Mouse (Mus musculus) naive thymus-derived CD4-positive, alpha-beta T cell, adult 2 months (primary cell): ENCODE results near the gene Antxrl.

Experiments used
- DNase-seq: peaks from one replicate; pipeline ENCODE4 v3.0.0-alpha.2; 2011; ENCODE audit warnings: low read depth

The Antxrl gene

GRCm38 (mm10) chr14:34052516-34052915 lies at the start of gene Antxrl:
TSS of gene Antxrl (plus strand) at chr14:34052707.
- DNase-seq: no peak

- no peak for DNase-seq
Measured at GRCm38 (mm10) chr14:34015063-34015462, 37.4 kb upstream of the Antxrl start, which contains the start of gene Gm30083. TSS of gene Gm30083 (minus strand) at chr14:34015182.

GRCm38 (mm10) chr14:34016381-34016780 lies 36.1 kb upstream of the Antxrl start, which contains the start of gene Gm5460:
TSS of gene Gm5460 (plus strand) at chr14:34016758.
- DNase-seq: no peak

GRCm38 (mm10) chr14:34016938-34017337 lies 35.6 kb upstream of the Antxrl start:
- DNase-seq: no peak

GRCm38 (mm10) chr14:34026710-34027109 lies 25.8 kb upstream of the Antxrl start:
- DNase-seq: no peak

- DNase-seq: no peak
Measured at GRCm38 (mm10) chr14:34033841-34034610, 18.5 kb upstream of the Antxrl start.

GRCm38 (mm10) chr14:34041241-34041640 lies 11.3 kb upstream of the Antxrl start:
- no peak for DNase-seq

GRCm38 (mm10) chr14:34043341-34043740 lies 9.2 kb upstream of the Antxrl start:
- DNase-seq: no peak

- no peak for DNase-seq
Measured at GRCm38 (mm10) chr14:34050101-34050779, 2.3 kb upstream of the Antxrl start.

GRCm38 (mm10) chr14:34071665-34072064 lies 19.2 kb downstream of the Antxrl start:
- no peak for DNase-seq

GRCm38 (mm10) chr14:34075346-34075745 lies 22.8 kb downstream of the Antxrl start:
- DNase-seq: no peak

GRCm38 (mm10) chr14:34077222-34077621 lies 24.7 kb downstream of the Antxrl start:
- no peak for DNase-seq

GRCm38 (mm10) chr14:34078293-34078692 lies 25.8 kb downstream of the Antxrl start:
- no peak for DNase-seq

- DNase-seq: peak; percentile 14
Measured at GRCm38 (mm10) chr14:34080321-34080997, 28.0 kb downstream of the Antxrl start.

- DNase-seq: no peak
Measured at GRCm38 (mm10) chr14:34085731-34086130, 33.2 kb downstream of the Antxrl start, which contains the start of gene Anxa8. TSS of gene Anxa8 (plus strand) at chr14:34085981.

- no peak for DNase-seq
Measured at GRCm38 (mm10) chr14:34086806-34087205, 34.3 kb downstream of the Antxrl start.

GRCm38 (mm10) chr14:34087856-34088398 lies 35.4 kb downstream of the Antxrl start:
- no peak for DNase-seq

GRCm38 (mm10) chr14:34089796-34090195 lies 37.3 kb downstream of the Antxrl start:
- DNase-seq: no peak

- no peak for DNase-seq
Measured at GRCm38 (mm10) chr14:34091475-34091874, 39.0 kb downstream of the Antxrl start.

GRCm38 (mm10) chr14:34092856-34093255 lies 40.3 kb downstream of the Antxrl start:
- no peak for DNase-seq

- DNase-seq: no peak
Measured at GRCm38 (mm10) chr14:34096161-34096560, 43.7 kb downstream of the Antxrl start.

- DNase-seq: no peak
Measured at GRCm38 (mm10) chr14:34102601-34103000, 50.1 kb downstream of the Antxrl start, which contains the start of gene A630023A22Rik. TSS of gene A630023A22Rik (minus strand) at chr14:34102754.
